Mouse (Mus musculus) bone marrow, adult 2 months (tissue): Measurements from ENCODE around the gene Dynlt1b. TPM values are rescaled to one million over a fixed set of nuclear protein-coding genes. Genes with fewer than 3 reads are reported as not detected.
"Not testable (repeated sequence)": the region's sequence is repeated elsewhere in the genome, so short reads cannot be mapped to it uniquely, and the experiment has no call there.

Experiments used
- H3K27ac ChIP-seq: fragments of 200-500 bp; 2 replicates; pipeline ENCODE4 v1.5.1; 2012; ENCODE audit warnings: low read depth, mild to moderate bottlenecking, control low read depth, inconsistent platforms, low read length; ENCODE audit not compliant: control insufficient read depth, poor library complexity, insufficient read depth
- H3K4me1 ChIP-seq: fragments of 200-500 bp; 2 replicates; pipeline ENCODE4 v1.6.1; 2011; ENCODE audit warnings: low read length; ENCODE audit not compliant: control insufficient read depth, insufficient read depth
- H3K4me3 ChIP-seq: fragments of 200-500 bp; replicated peaks from 2 replicates; pipeline ENCODE3; 2011; ENCODE audit warnings: mild to moderate bottlenecking, low read depth, low read length, control low read depth; ENCODE audit not compliant: control insufficient read depth
- WGBS: fragments of 180-500 bp; shearing (Covaris S2); methylation state at CpG from one replicate; pipeline ENCODE4 v1.1.7; 2018; 5-methylcytosine and 5-hydroxymethylcytosine counted together
- polyA plus RNA-seq: library from polyadenylated mRNA; stranded (reverse); fragments of >200 nt; gene quantifications from 2 replicates; pipeline ENCODE4 v1.2.4, GENCODE M21; 2011; ENCODE audit warnings: low replicate concordance; ENCODE audit not compliant: missing spikeins, insufficient read depth, insufficient read length

The Dynlt1b gene
- polyA plus RNA-seq, 1 experiment, result 183 TPM

DNA sequence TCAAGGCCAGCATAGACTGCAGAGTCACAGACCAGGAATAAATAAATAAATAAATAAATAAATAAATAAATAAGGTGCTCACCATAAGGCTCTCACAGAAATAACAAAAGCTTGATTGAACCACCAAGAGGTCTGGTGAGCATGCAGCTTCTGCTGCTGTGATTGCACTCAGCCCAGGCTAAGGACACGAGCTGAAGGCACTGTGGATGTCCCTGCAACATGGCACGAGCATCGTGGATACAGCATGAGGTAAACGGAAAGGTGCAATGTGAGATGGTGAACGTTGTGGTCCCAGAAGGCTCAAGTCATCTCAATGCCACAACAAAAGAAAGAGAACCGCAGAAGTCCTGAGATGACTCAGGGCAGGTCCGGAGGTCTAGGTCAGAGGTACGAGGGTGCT, 52.3 kb downstream of the Dynlt1b start:
- H3K4me1 ChIP-seq, H3K4me3 ChIP-seq, H3K27ac ChIP-seq: not testable (repeated sequence)
- whole genome bisulfite sequencing, result 77% methylated on average over 8 of the region's 8 CpGs

Other genes with a start within 250 kb of the Dynlt1b start
- 8.6 and 33.4 TPM in 2 replicates for gene Tmem181a, start 173.3 kb upstream of the Dynlt1b start, polyA plus RNA-seq
- 4.3 and 18.9 TPM in 2 replicates for gene Dynlt1a, start 112.6 kb upstream of the Dynlt1b start, polyA plus RNA-seq
- gene Dynlt1c, start 171.6 kb downstream of the Dynlt1b start, polyA plus RNA-seq, result 15.3 and 17.8 TPM in 2 replicates
- gene Dynlt1f, start 225.8 kb downstream of the Dynlt1b start, polyA plus RNA-seq, result 11.6 and 31.7 TPM in 2 replicates
- gene Sytl3, start 229.0 kb downstream of the Dynlt1b start, polyA plus RNA-seq, result 2.0 and 7.8 TPM in 2 replicates